Mouse (Mus musculus) limb, embryonic 14.5 days (tissue): ENCODE data around the gene Tdrd3. TPM values are rescaled to one million over a fixed set of nuclear protein-coding genes. Genes with fewer than 3 reads are reported as not detected.

ENCODE experiments used
- ATAC-seq: fragments of 200-750 bp; cut with Nextera tagmentation; 2 replicates; pipeline ENCODE4 v1.8.0; 2017; ENCODE audit warnings: low read depth, moderate number of reproducible peaks, moderate TSS enrichment; ENCODE audit not compliant: low FRiP score
- DNase-seq: peaks from one replicate; pipeline ENCODE4 v3.0.0-alpha.2; 2015; ENCODE audit warnings: low spot score
- H3K27ac ChIP-seq: fragments of 300-500 bp; sonication (generic); replicated peaks from 2 replicates; pipeline ENCODE4 v1.5.1; 2014; ENCODE audit warnings: low read depth, mild to moderate bottlenecking, low read length, moderate library complexity, mixed read lengths
- H3K27me3 ChIP-seq: fragments of 300-500 bp; sonication (generic); 2 replicates; pipeline ENCODE4 v1.6.1; 2014; ENCODE audit warnings: low read length, mixed read lengths; ENCODE audit not compliant: control insufficient read depth, insufficient read depth
- H3K36me3 ChIP-seq: fragments of 300-500 bp; sonication (generic); 2 replicates; pipeline ENCODE4 v1.6.1; 2014; ENCODE audit warnings: mild to moderate bottlenecking, low read length, moderate library complexity, mixed read lengths; ENCODE audit not compliant: control insufficient read depth, insufficient read depth
- H3K4me1 ChIP-seq: fragments of 300-500 bp; sonication (generic); 2 replicates; pipeline ENCODE4 v1.6.1; 2014; ENCODE audit warnings: antibody characterized with exemption, low read length, mixed read lengths; ENCODE audit not compliant: control insufficient read depth, insufficient read depth
- H3K4me2 ChIP-seq: fragments of 300-500 bp; sonication (generic); replicated peaks from 2 replicates; pipeline ENCODE4 v1.6.1; 2014; ENCODE audit warnings: low read depth, mild to moderate bottlenecking, low read length, moderate library complexity; ENCODE audit not compliant: severe bottlenecking
- H3K4me3 ChIP-seq: fragments of 300-500 bp; sonication (generic); replicated peaks from 2 replicates; pipeline ENCODE4 v1.5.1; 2014; ENCODE audit warnings: low read length
- H3K9ac ChIP-seq: fragments of 300-500 bp; sonication (generic); 2 replicates; pipeline ENCODE4 v1.6.1; 2014; ENCODE audit warnings: mild to moderate bottlenecking, low read depth, low read length, moderate library complexity; ENCODE audit not compliant: severe bottlenecking
- H3K9me3 ChIP-seq: fragments of 300-500 bp; sonication (generic); 2 replicates; pipeline ENCODE4 v1.6.1; 2016; ENCODE audit warnings: low read length; ENCODE audit not compliant: control insufficient read depth
- POLR2A ChIP-seq: fragments of 200-500 bp; IDR thresholded peaks from 2 replicates; pipeline ENCODE4 v1.8.0; 2012; ENCODE audit warnings: inconsistent platforms, mild to moderate bottlenecking, moderate library complexity, borderline replicate concordance; ENCODE audit not compliant: insufficient read depth, insufficient read length; ENCODE audit errors: extremely low read depth
- WGBS: fragments of 180-500 bp; shearing (Covaris S2); extraction: QIAGEN DNeasy Blood & Tissue Kit; methylation state at CpG from one replicate; pipeline ENCODE4 v1.1.7; 2014; 5-methylcytosine and 5-hydroxymethylcytosine counted together
- polyA plus RNA-seq, 2 experiments: library from polyadenylated mRNA; depleted of rRNA in 1 of 2; stranded (reverse) in 1 of 2; unstranded in 1 of 2; fragments of >200 nt; fragmentation: Nextera tagmentation in 1 of 2; extraction: Ambion mirVana in 1 of 2; gene quantifications; 2 replicates each; pipeline versions ENCODE4 v1.2.1 to v1.2.3; 2012 to 2014

Tdrd3 gene
- polyA plus RNA-seq, 2 experiments: 37.3 to 39.1 TPM

DNA sequence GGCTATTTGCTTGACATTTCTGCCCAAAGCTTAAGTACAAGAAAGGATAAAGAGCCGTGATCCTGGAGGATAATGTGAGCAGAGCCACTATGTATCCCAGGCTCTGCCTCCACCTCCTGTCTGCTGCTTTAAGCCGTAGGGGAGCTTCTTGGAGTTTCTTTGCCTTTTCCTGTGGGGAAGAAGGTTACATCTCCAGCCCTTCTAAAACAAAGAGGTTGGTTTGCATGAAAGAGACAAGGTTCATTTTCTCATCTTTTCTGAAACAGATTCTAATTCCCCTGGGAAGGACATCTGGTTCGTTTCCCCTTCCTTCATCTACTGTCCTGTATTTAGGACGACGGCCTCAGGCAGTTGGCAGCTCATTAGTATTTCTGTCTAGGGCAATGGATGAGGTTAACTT, 19.8 kb upstream of the Tdrd3 start:
- H3K36me3 ChIP-seq: no peaks in the 10 kb centered on the region
- H3K27me3 ChIP-seq: no peaks in the 10 kb centered on the region
- H3K27ac ChIP-seq: no peak overlapping the region
- TF ChIP-seq POLR2A: no peak
- no peak overlapping the region for H3K9ac ChIP-seq
- ATAC-seq: no peak
- no peaks in the 10 kb centered on the region for H3K9me3 ChIP-seq
- no peak for DNase-seq
- H3K4me1 ChIP-seq: no peaks in the 10 kb centered on the region
- H3K4me2 ChIP-seq: no peak overlapping the region
- 30% methylated on average over 5 of the region's 5 CpGs for WGBS
- no peak overlapping the region for H3K4me3 ChIP-seq

DNA sequence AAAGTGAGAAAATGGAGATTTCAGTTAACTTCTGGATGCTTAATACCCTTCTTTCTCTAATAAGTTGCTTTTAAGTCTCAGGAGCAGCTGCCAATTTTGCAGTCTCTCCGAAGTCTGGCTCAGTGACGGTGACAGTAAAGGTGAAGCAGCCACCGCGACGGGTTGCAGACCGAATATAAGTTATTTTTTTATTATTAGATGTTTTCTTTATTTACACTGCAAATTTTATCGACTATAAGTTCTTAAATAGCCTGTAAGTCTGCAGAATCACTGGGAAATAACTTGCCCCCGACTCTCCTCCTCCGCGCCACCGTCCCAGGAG, 992 bp upstream of the Tdrd3 start:
- no peak for TF ChIP-seq POLR2A
- Histone ChIP-seq H3K36me3 (no peaks in the 10 kb centered on the region), H3K4me1 (peaks cover 5% of the 10 kb centered on the region; the same call in 1 of the 2 replicates), H3K9ac (peak overlapping the region; percentile 98), H3K27me3 (no peaks in the 10 kb centered on the region), H3K27ac (0 out of 2 replicates have a peak overlapping the region, but pooled peaks have one; percentile 100), H3K4me3 (peak overlapping the region; percentile 84), H3K9me3 (no peaks in the 10 kb centered on the region), H3K4me2 (peak overlapping the region; percentile 71)
- DNase-seq (no peak), ATAC-seq (no peak)
- 2% methylated on average over 11 of the region's 11 CpGs for WGBS

DNA sequence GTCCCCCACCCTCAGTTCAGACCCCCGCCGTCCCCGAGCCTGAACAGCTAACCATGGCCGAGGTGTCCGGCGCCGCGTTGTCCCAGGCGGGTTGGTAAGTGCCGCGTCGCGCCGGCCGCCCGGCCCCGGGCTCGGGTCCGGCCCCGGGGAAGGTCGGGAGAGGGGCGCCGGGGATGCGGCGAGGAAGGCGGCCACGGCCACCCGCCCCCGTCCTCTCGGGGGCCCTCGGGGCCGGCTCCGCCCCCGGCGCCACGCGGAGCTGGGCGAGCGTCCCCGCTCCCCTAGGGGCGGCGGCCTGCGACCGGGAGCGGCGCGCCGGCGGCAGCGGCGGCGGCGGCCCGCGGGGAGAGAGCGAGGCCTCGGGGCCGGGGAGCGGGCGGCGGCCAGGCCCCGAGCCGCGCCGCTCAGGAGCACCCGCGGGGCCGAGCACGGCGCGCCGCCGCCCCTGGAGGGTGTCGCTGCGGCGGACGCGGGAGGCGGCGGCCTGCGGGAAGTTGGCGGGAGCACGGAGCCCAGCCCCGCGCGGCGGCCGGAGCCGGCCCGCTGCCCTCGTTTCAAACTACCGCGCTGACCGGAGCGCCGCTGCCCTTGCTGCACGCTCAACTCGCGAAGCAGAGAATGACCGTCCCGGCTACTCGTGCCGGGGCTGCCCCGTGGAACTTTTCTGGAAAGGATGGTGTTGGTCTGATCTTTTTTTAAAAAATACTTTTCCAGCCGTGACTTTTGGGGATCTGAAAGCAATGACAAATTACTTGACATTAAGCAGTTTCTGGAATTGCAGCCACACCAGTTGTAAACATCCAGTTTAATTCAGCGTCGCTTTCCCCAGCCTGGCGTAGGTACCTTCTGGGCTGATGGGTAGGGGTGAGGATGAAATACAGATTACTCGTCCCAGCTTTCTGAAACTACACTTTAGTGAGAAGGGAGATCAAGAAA, 584 bp downstream of the Tdrd3 start:
- H3K27me3 ChIP-seq: no peaks in the 10 kb centered on the region
- peak overlapping the region; percentile 98 for H3K9ac ChIP-seq
- H3K4me2 ChIP-seq: peak overlapping the region; percentile 71
- no peak for DNase-seq
- ATAC-seq: peak; percentile 56
- peak overlapping the region; percentile 84 for H3K4me3 ChIP-seq
- WGBS: under 1% methylated on average over 62 of the region's 109 CpGs
- TF ChIP-seq POLR2A: no peak
- H3K36me3 ChIP-seq: no peaks in the 10 kb centered on the region
- no peaks in the 10 kb centered on the region for H3K9me3 ChIP-seq
- H3K4me1 ChIP-seq: peaks cover 17% of the 10 kb centered on the region
- peak overlapping the region; percentile 100 for H3K27ac ChIP-seq

DNA sequence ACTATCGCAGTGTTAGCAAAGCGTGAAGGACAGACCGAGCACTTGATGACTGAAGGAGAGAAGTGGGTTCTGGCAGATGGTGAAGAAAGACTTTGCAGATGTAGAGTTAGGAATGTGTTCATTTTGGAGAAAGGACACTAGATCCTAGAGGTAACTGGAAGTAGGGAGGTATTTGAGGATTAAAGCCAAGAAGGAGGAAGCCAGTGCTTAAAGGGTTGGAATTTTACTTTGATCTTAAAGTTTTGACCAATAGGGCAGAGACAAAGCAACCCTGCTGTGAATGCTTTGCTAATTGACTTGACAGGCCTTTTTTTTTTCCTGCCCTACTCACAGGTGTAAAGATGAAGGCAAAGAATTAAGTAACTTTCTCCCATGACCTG, 1.2 kb downstream of the Tdrd3 start:
- no peaks in the 10 kb centered on the region for H3K9me3 ChIP-seq
- H3K36me3 ChIP-seq: no peaks in the 10 kb centered on the region
- 0 out of 2 replicates have a peak, but pooled peaks have one; percentile 12 for TF ChIP-seq POLR2A
- H3K4me3 ChIP-seq: peak overlapping the region; percentile 84
- peak overlapping the region; percentile 100 for H3K27ac ChIP-seq
- no peak for DNase-seq
- under 1% methylated on average over 3 of the region's 3 CpGs for WGBS
- ATAC-seq: no peak
- peaks cover 22% of the 10 kb centered on the region for H3K4me1 ChIP-seq
- no peaks in the 10 kb centered on the region for H3K27me3 ChIP-seq
- H3K9ac ChIP-seq: peak overlapping the region; percentile 98
- H3K4me2 ChIP-seq: peak overlapping the region; percentile 65

DNA sequence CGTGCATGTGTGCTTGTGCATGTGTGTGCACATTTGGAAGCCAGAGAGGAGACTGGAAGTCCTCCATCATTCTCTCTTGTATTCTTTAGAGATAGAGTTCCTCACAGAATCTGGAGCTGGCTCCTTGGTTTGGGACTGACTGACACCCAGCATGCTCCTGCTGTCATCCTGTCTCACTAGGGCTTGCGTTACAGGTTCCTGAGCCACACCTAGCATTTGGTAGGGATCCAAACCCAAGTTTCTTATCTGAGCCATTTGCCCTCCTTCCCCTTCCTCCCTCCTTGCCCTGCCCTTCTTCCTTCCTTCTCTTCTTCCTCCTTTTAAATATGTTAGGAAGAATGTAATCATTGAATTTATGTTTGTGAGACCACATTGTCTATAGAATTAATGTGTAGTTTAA, 3.3 kb downstream of the Tdrd3 start:
- ATAC-seq (no peak), DNase-seq (no peak)
- H3K9me3 ChIP-seq: no peaks in the 10 kb centered on the region
- no peak overlapping the region for H3K4me3 ChIP-seq
- H3K36me3 ChIP-seq: no peaks in the 10 kb centered on the region
- TF ChIP-seq POLR2A: no peak
- 85% methylated on average over 2 of the region's 2 CpGs for WGBS
- no peak overlapping the region for H3K9ac ChIP-seq
- no peak overlapping the region for H3K4me2 ChIP-seq
- H3K27ac ChIP-seq: no peak overlapping the region
- peaks cover 26% of the 10 kb centered on the region for H3K4me1 ChIP-seq
- H3K27me3 ChIP-seq: no peaks in the 10 kb centered on the region
